Mouse (Mus musculus): ENCODE data around the gene Tmem150a. TPM values are rescaled to one million over a fixed set of nuclear protein-coding genes. Genes with fewer than 3 reads are reported as not detected.

Tmem150a gene
- polyA plus RNA-seq, 1 experiment from 2014 or later = 32.5 TPM

- H3K4me2 ChIP-seq = no peak overlapping the region
- DNase-seq = peak; percentile 86
- H3K9ac ChIP-seq = no peak overlapping the region; the same call in 1 of the 2 replicates
- ATAC-seq (ENCODE audit: low read depth) = peak; percentile 81
- H3K4me1 ChIP-seq (replicated peaks) = peaks cover 9% of the 10 kb centered on the region
- 1% methylated on average over 5 of the region's 5 CpGs for WGBS (ENCODE audit: insufficient replicate concordance)
- no peaks in the 10 kb centered on the region for H3K9me3 ChIP-seq (replicated peaks)
- H3K27me3 ChIP-seq = no peaks in the 10 kb centered on the region
- no peaks in the 10 kb centered on the region for H3K36me3 ChIP-seq
- no peak overlapping the region for H3K4me3 ChIP-seq (replicated peaks)
- H3K27ac ChIP-seq = 0 out of 2 replicates have a peak overlapping the region, but pooled peaks have one; percentile 29
Measured at GRCm38 (mm10) chr6:72407119-72407518, 51.9 kb downstream of the Tmem150a start.

Other genes starting within 250 kb of the Tmem150a start
- 0.86 and 1.1 TPM in 2 replicates for gene Atoh8, start 119.9 kb upstream of the Tmem150a start, polyA plus RNA-seq (2015; fragmentation: Nextera tagmentation; extraction: Ambion mirVana)
- gene Sftpb, start 50.8 kb upstream of the Tmem150a start, polyA plus RNA-seq (2015; fragmentation: Nextera tagmentation; extraction: Ambion mirVana) = not detected in 2 replicates
- gene Usp39, start 10.3 kb upstream of the Tmem150a start, polyA plus RNA-seq (2015; fragmentation: Nextera tagmentation; extraction: Ambion mirVana) = 52.6 and 60.6 TPM in 2 replicates
- 14.5 and 17.7 TPM in 2 replicates for gene 0610030E20Rik, start 8.1 kb upstream of the Tmem150a start, polyA plus RNA-seq (2015; fragmentation: Nextera tagmentation; extraction: Ambion mirVana)
- gene Rnf181, start 11.5 kb downstream of the Tmem150a start, polyA plus RNA-seq (2015; fragmentation: Nextera tagmentation; extraction: Ambion mirVana) = 76.9 and 82.6 TPM in 2 replicates
- 99.0 and 99.7 TPM in 2 replicates for gene Vamp5, start 25.0 kb downstream of the Tmem150a start, polyA plus RNA-seq (2015; fragmentation: Nextera tagmentation; extraction: Ambion mirVana)
- 249 and 260 TPM in 2 replicates for gene Vamp8, start 35.3 kb downstream of the Tmem150a start, polyA plus RNA-seq (2015; fragmentation: Nextera tagmentation; extraction: Ambion mirVana)
- 15.8 and 21.9 TPM in 2 replicates for gene Ggcx, start 58.9 kb downstream of the Tmem150a start, polyA plus RNA-seq (2015; fragmentation: Nextera tagmentation; extraction: Ambion mirVana)
- gene Mat2a, start 84.1 kb downstream of the Tmem150a start, polyA plus RNA-seq (2015; fragmentation: Nextera tagmentation; extraction: Ambion mirVana) = 235 and 254 TPM in 2 replicates
- gene Sh2d6, start 166.3 kb downstream of the Tmem150a start, polyA plus RNA-seq (2015; fragmentation: Nextera tagmentation; extraction: Ambion mirVana) = not detected in 2 replicates
- 13.9 and 15.2 TPM in 2 replicates for gene Capg, start 188.9 kb downstream of the Tmem150a start, polyA plus RNA-seq (2015; fragmentation: Nextera tagmentation; extraction: Ambion mirVana)
- gene Elmod3, start 243.0 kb downstream of the Tmem150a start, polyA plus RNA-seq (2015; fragmentation: Nextera tagmentation; extraction: Ambion mirVana) = 5.1 and 6.1 TPM in 2 replicates
- gene Retsat, start 243.0 kb downstream of the Tmem150a start, polyA plus RNA-seq (2015; fragmentation: Nextera tagmentation; extraction: Ambion mirVana) = 13.2 and 14.6 TPM in 2 replicates